Mouse (Mus musculus) CD8-positive naive resting alpha-beta T cell, adult 2 months (primary cell): Measurements from ENCODE around the gene Gm4491.

Experiments
- DNase-seq, 2 experiments: peaks; one replicate each; pipeline ENCODE4 v3.0.0; 2022; ENCODE audit warnings: low read depth in 2 of 2, low spot score in 2 of 2

The Gm4491 gene

GRCm38 (mm10) chr14:57084180-57084668 is 31.5 kb downstream of the Gm4491 start:
- no peak for DNase-seq

- no peak for DNase-seq
These were observed 32.8 kb downstream of the Gm4491 start for GRCm38 (mm10) chr14:57082863-57083262.

- no peak for DNase-seq
These were observed 40.1 kb downstream of the Gm4491 start for GRCm38 (mm10) chr14:57075537-57075936.

GRCm38 (mm10) chr14:57069906-57070305 is 45.8 kb downstream of the Gm4491 start:
- DNase-seq = peak; percentile 12 to 32

- no peak for DNase-seq
These were observed 49.6 kb downstream of the Gm4491 start for GRCm38 (mm10) chr14:57066053-57066452.
